Mouse (Mus musculus) CD4-positive, CD25-positive, alpha-beta regulatory T cell, adult 4 months (primary cell): Measurements from ENCODE around the gene Hoxc11. TPM values are rescaled to one million over a fixed set of nuclear protein-coding genes. Genes with fewer than 3 reads are reported as not detected.

Source experiments
- polyA plus RNA-seq, 2 experiments: library from polyadenylated mRNA; unstranded; fragments of 100-300 nt; shearing (Covaris generic); gene quantifications; one replicate each; pipeline ENCODE4 v1.2.1; 2017

Hoxc11 gene
- polyA plus RNA-seq, 2 experiments from 2014 or later, result not detected

Other genes starting within 250 kb of the Hoxc11 start
- 10 to 100 TPM; 37.8 to 60.1 TPM for gene Calcoco1, start 232.2 kb upstream of the Hoxc11 start, polyA plus RNA-seq
- gene Hoxc13, start 33.3 kb upstream of the Hoxc11 start, polyA plus RNA-seq, result not detected
- not detected for gene Hoxc12, start 17.7 kb upstream of the Hoxc11 start, polyA plus RNA-seq
- gene Hoxc10, start 12.4 kb downstream of the Hoxc11 start, polyA plus RNA-seq, result not detected
- gene Hoxc5, start 13.0 kb downstream of the Hoxc11 start, polyA plus RNA-seq, result not detected
- gene Hoxc9, start 22.0 kb downstream of the Hoxc11 start, polyA plus RNA-seq, result not detected
- gene Hoxc8, start 36.2 kb downstream of the Hoxc11 start, polyA plus RNA-seq, result under 1 TPM in 1 of 2 experiments, not detected in 1; 0.43 TPM
- gene Hoxc6, start 43.8 kb downstream of the Hoxc11 start, polyA plus RNA-seq, result not detected
- not detected for gene Hoxc4, start 64.5 kb downstream of the Hoxc11 start, polyA plus RNA-seq
- 1 to 10 TPM; 6.0 to 8.1 TPM for gene Smug1, start 212.7 kb downstream of the Hoxc11 start, polyA plus RNA-seq